Mouse (Mus musculus): ENCODE measurements around the gene Ier3.

- no peak for TF ChIP-seq CTCF (IDR thresholded peaks at IDR 0.05; ENCODE audit: extremely low read depth, insufficient read depth, insufficient read length, insufficient replicate concordance)
- TF ChIP-seq POLR2A (IDR thresholded peaks at IDR 0.05; ENCODE audit: low read depth, low read length): no peak
These were observed 12.1 kb upstream of the Ier3 start for GRCm38 (mm10) chr17:35809395-35809794.

Data from spleen, adult 2 months (tissue).